31 mouse cellular contexts compared by ENCODE assay signal in the genomic region with DNA sequence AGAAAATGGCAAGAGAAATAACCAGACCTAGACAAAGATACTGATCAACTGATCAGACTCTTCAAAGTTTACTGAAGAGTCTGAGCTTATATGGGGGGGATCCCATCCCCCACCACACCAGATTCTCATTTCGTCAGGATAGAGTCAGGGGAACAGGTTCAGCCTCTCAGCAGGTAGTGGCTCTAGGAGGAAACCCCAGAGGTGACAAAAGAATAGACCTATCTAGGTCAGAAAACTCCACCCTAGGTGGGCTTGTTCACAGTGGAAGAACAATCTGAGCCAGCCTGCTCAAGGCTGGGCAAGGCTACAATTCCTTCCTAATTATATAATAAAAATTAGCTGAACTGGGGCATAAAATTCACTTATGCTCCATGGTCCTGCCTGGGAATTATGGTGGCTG. TPM values are rescaled to one million over a fixed set of nuclear protein-coding genes. Genes with fewer than 3 reads are reported as not detected.
"Had no signal": no experiment of that assay in that cellular context is flagged by ENCODE, and none has a peak within 500 bp of the region (broad histone marks: within the 10 kb centered on the region; RNA-seq: fewer than 3 reads in every experiment).

No protein-coding gene starts in this region.

- DNase-seq: gastrocnemius, adult 2 months; gastrocnemius, postnatal 10 days; gastrocnemius, postnatal 25 days; heart, adult 18-20 months; heart, postnatal 10 days; heart, postnatal 4 days; kidney, adult 18-20 months; kidney, adult 8-10 months; kidney, postnatal 10 days; kidney, postnatal 36 days; layer of hippocampus, adult 9-11 months; layer of hippocampus, postnatal 36 days; left cerebral cortex, postnatal 4 days; liver, embryonic 13.5 days had no signal

- H3K9ac ChIP-seq: heart, embryonic 12.5 days; hindbrain, embryonic 12.5 days; hindbrain, embryonic 14.5 days; intestine, embryonic 15.5 days; limb, embryonic 13.5 days; limb, embryonic 15.5 days; liver, embryonic 13.5 days had no signal

- H3K4me1 ChIP-seq: heart, embryonic 10.5 days; heart, embryonic 12.5 days; hindbrain, embryonic 10.5 days; hindbrain, embryonic 12.5 days; intestine, embryonic 15.5 days; limb, embryonic 13.5 days; limb, embryonic 15.5 days; liver, embryonic 13.5 days had no signal

- H3K27me3 ChIP-seq: heart, embryonic 12.5 days; hindbrain, embryonic 12.5 days; intestine, embryonic 15.5 days; limb, embryonic 13.5 days; limb, embryonic 15.5 days; liver, embryonic 13.5 days had no signal

- H3K4me3 ChIP-seq: gastrocnemius, adult 2 months; heart, embryonic 10.5 days; heart, embryonic 12.5 days; hindbrain, embryonic 10.5 days; hindbrain, embryonic 12.5 days; intestine, embryonic 15.5 days; limb, embryonic 13.5 days; limb, embryonic 15.5 days; liver, embryonic 13.5 days had no signal

- H3K9me3 ChIP-seq: heart, embryonic 10.5 days; hindbrain, embryonic 12.5 days; intestine, embryonic 15.5 days; limb, embryonic 13.5 days; limb, embryonic 15.5 days; liver, embryonic 13.5 days had no signal

- H3K27ac ChIP-seq: gastrocnemius, adult 2 months; heart, embryonic 10.5 days; hindbrain, embryonic 10.5 days; hindbrain, embryonic 12.5 days; hindbrain, embryonic 14.5 days; intestine, embryonic 15.5 days; limb, embryonic 13.5 days; limb, embryonic 15.5 days; liver, embryonic 13.5 days had no signal

- H3K36me3 ChIP-seq: heart, embryonic 10.5 days; heart, embryonic 12.5 days; hindbrain, embryonic 10.5 days; hindbrain, embryonic 12.5 days; intestine, embryonic 15.5 days; limb, embryonic 13.5 days; limb, embryonic 15.5 days; liver, embryonic 13.5 days had no signal

RNA-seq across cellular contexts. Expression of gene Cyp2a22, which starts 43.4 kb away (rescaled TPM):
- polyA plus RNA-seq: heart, embryonic 10.5 days; heart, embryonic 12.5 days; heart, embryonic 14.5 days; heart, embryonic 16.5 days; hindbrain, embryonic 10.5 days; hindbrain, embryonic 12.5 days; hindbrain, embryonic 14.5 days; hindbrain, embryonic 16.5 days; inflammation-experienced regulatory T-cells, adult 6 months; intestine, embryonic 15.5 days; intestine, postnatal 0 days; kidney, embryonic 14.5 days; kidney, embryonic 16.5 days; large intestine, adult 2 months; limb, embryonic 11.5 days; limb, embryonic 13.5 days; limb, embryonic 15.5 days had no signal

RNA-seq across cellular contexts. Expression of gene Cyp2a12, which starts 46.3 kb away (rescaled TPM):
- polyA plus RNA-seq: heart, embryonic 10.5 days; heart, embryonic 12.5 days; heart, embryonic 14.5 days; heart, embryonic 16.5 days; hindbrain, embryonic 10.5 days; hindbrain, embryonic 12.5 days; hindbrain, embryonic 14.5 days; hindbrain, embryonic 16.5 days; inflammation-experienced regulatory T-cells, adult 6 months; intestine, embryonic 15.5 days; intestine, postnatal 0 days; kidney, embryonic 14.5 days; kidney, embryonic 16.5 days; large intestine, adult 2 months; limb, embryonic 11.5 days; limb, embryonic 13.5 days; limb, embryonic 15.5 days had no signal
